Mouse (Mus musculus) T-cell, adult 66 days (primary cell): Measurements from ENCODE around the gene St6galnac6. TPM values are rescaled to one million over a fixed set of nuclear protein-coding genes. Genes with fewer than 3 reads are reported as not detected.

Source experiments
- total RNA-seq, 2 experiments: library from RNA; stranded (reverse); gene quantifications; 3 replicates in 1 of 2; 4 replicates in 1 of 2; pipeline ENCODE4 v1.2.4; 2023

St6galnac6 gene
- 1 to 10 TPM; 5.1 to 6.9 TPM for total RNA-seq

GRCm38 (mm10) chr2:32599409-32599808, at the start of gene St6galnac6:
Gene St6galnac6 (plus strand): TSS chr2:32599709.

GRCm38 (mm10) chr2:32570698-32571494, 28.6 kb upstream of the St6galnac6 start, which contains the start of gene Dpm2:
Gene Dpm2 (plus strand): TSS chr2:32570858.

GRCm38 (mm10) chr2:32574497-32574896, 25.0 kb upstream of the St6galnac6 start, which contains the start of gene Pip5kl1:
Gene Pip5kl1 (plus strand): TSS chr2:32574797.

GRCm38 (mm10) chr2:32575586-32576160, 23.8 kb upstream of the St6galnac6 start, which contains the start of gene 9430097D07Rik:
Gene 9430097D07Rik (minus strand): TSS chr2:32575684.

GRCm38 (mm10) chr2:32586871-32587351, 12.6 kb upstream of the St6galnac6 start, which contains the start of gene St6galnac4:
Gene St6galnac4 (plus strand): TSS chr2:32587095.

GRCm38 (mm10) chr2:32621517-32621859, 22.0 kb downstream of the St6galnac6 start, which contains the start of gene Ak1:
Gene Ak1 (plus strand): TSS chr2:32621758.

GRCm38 (mm10) chr2:32646379-32647056, 47.0 kb downstream of the St6galnac6 start, which contains the start of gene Eng:
Gene Eng (plus strand): TSS chr2:32646595.

Other genes with a start within 250 kb of the St6galnac6 start
- 100 to 1,000 TPM; 116 to 117 TPM for gene Ciz1, start 247.4 kb upstream of the St6galnac6 start, total RNA-seq
- gene Dnm1, start 246.4 kb upstream of the St6galnac6 start, total RNA-seq: not detected
- 10 to 100 TPM; 21.5 to 25.8 TPM for gene 1110008P14Rik, start 217.8 kb upstream of the St6galnac6 start, total RNA-seq
- 1 to 10 TPM; 1.9 to 2.4 TPM for gene Lcn2, start 211.5 kb upstream of the St6galnac6 start, total RNA-seq
- 1 to 10 TPM; 5.8 to 7.8 TPM for gene Ptges2, start 203.8 kb upstream of the St6galnac6 start, total RNA-seq
- gene Naif1, start 149.3 kb upstream of the St6galnac6 start, total RNA-seq: 1 to 10 TPM; 5.1 to 5.2 TPM
- 10 to 100 TPM; 46.4 to 58.3 TPM for gene Slc25a25, start 148.3 kb upstream of the St6galnac6 start, total RNA-seq
- gene Fam102a, start 64.4 kb upstream of the St6galnac6 start, total RNA-seq: 100 to 1,000 TPM; 173 to 175 TPM
- gene Dpm2, start 28.9 kb upstream of the St6galnac6 start, total RNA-seq: 10 to 100 TPM; 57.9 to 58.0 TPM
- 1 to 10 TPM; 1.2 to 1.3 TPM for gene Pip5kl1, start 24.9 kb upstream of the St6galnac6 start, total RNA-seq
- not detected for gene 9430097D07Rik, start 24.0 kb upstream of the St6galnac6 start, total RNA-seq
- gene St6galnac4, start 12.6 kb upstream of the St6galnac6 start, total RNA-seq: 10 to 100 TPM; 21.4 to 24.5 TPM
- gene Ak1, start 22.0 kb downstream of the St6galnac6 start, total RNA-seq: not detected
- 10 to 100 TPM; 11.2 to 13.8 TPM for gene Eng, start 46.9 kb downstream of the St6galnac6 start, total RNA-seq
- gene Fpgs, start 104.4 kb downstream of the St6galnac6 start, total RNA-seq: 10 to 100 TPM; 25.8 to 28.1 TPM
- 100 to 1,000 TPM; 121 to 123 TPM for gene Cdk9, start 113.4 kb downstream of the St6galnac6 start, total RNA-seq
- gene Sh2d3c, start 121.3 kb downstream of the St6galnac6 start, total RNA-seq: 100 to 1,000 TPM; 120 to 121 TPM
- gene 6330409D20Rik, start 141.3 kb downstream of the St6galnac6 start, total RNA-seq: not detected
- 10 to 100 TPM; 29.2 to 34.5 TPM for gene Tor2a, start 157.5 kb downstream of the St6galnac6 start, total RNA-seq
- under 1 TPM in 1 of 2 experiments, not detected in 1; 0.90 TPM for gene Ttc16, start 175.9 kb downstream of the St6galnac6 start, total RNA-seq
- gene Ptrh1, start 176.1 kb downstream of the St6galnac6 start, total RNA-seq: 1 to 10 TPM; 5.6 to 7.2 TPM
- gene Cfap157, start 184.7 kb downstream of the St6galnac6 start, total RNA-seq: not detected
- 1 to 10 TPM; 1.7 to 2.2 TPM for gene Stxbp1, start 247.5 kb downstream of the St6galnac6 start, total RNA-seq